Mouse (Mus musculus) right cerebral cortex, postnatal 14 days (tissue): ENCODE measurements at regions not wholly inside any gene's neighbourhood (a gene's known extent, or its start where the extent isn't known, plus 50 kb on each side); places are given as distances from the start of the nearest gene placed in this dataset.

Experiments used
- DNase-seq: peaks from one replicate; pipeline ENCODE4 v3.0.0; 2022

GRCm38 (mm10) chr11:51911481-51911880 is 54.0 kb upstream of the Jade2 start:
- DNase-seq = no peak

GRCm38 (mm10) chr11:51915656-51916032 is 51.8 kb upstream of the Cdkn2aipnl start:
- DNase-seq = no peak

- DNase-seq = peak; percentile 82
Measured at GRCm38 (mm10) chr11:51916033-51916929, 51.2 kb upstream of the Cdkn2aipnl start.
